Mouse (Mus musculus): Measurements from ENCODE around the gene Cacna1d.

DNA sequence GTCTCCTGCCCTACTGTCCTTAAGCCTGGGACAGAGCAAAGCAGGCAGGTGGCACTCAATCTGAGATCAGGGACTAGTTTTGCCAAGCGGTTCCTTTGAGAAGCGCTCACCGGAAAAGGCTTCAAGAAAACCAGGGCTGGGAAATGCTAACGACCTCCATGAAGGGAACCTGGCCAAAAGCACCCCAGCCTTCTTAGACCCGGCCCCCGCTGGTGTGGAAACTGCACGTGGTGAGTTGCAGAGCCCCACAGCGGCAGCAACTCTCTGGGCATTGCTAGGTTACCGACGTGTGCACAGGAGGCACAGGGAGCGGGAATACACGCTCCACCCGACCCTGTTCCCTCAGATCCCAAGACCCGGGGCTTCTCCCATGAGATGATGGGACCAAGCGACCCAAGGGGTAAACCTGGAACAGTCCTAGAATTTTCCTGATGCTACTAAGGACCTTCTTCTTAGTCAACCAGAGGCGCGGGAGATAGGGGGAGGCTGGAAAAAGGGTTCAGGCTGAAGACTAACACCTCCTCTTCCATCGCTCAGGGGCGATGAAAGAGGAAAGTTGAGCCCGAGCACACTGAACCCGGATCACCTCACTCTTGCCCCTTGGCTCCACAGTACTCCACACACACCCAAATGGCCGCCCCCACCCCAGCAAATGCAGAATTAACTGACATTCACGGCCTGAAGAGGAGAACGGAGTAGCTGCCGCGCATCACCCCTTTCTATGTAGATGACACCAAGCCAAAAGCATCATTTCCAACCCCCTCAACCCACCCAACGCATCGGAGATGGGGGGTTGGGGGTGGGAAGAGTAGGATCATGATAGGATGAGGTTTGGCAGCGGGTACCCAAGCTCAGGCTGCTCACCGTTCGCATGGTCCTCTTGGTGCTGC is 138.9 kb downstream of the Cacna1d start:
- TF ChIP-seq POLR2A (IDR thresholded peaks at IDR 0.05; ENCODE audit: extremely low read depth, insufficient read depth, low read length) = no peak
- TF ChIP-seq CTCF (IDR thresholded peaks at IDR 0.05; ENCODE audit: low read depth, low read length) = no peak

Measured in liver, adult 2 months (tissue).